Mouse (Mus musculus): Measurements from ENCODE around the gene Rrnad1. TPM values are rescaled to one million over a fixed set of nuclear protein-coding genes. Genes with fewer than 3 reads are reported as not detected.

The Rrnad1 gene
- polyA plus RNA-seq, 1 experiment from 2014 or later: 17.0 TPM

- WGBS: 15% methylated on average over 10 of the region's 10 CpGs
- peak overlapping the region; percentile 97 for H3K4me3 ChIP-seq (ENCODE audit: low read depth, low read length)
- H3K36me3 ChIP-seq (ENCODE audit: control insufficient read depth, insufficient read depth, low read length): no peaks in the 10 kb centered on the region
- H3K4me1 ChIP-seq (ENCODE audit: control insufficient read depth, insufficient read depth, low read length): peaks cover 13% of the 10 kb centered on the region
- H3K4me2 ChIP-seq: peak overlapping the region; percentile 42
- no peaks in the 10 kb centered on the region for H3K27me3 ChIP-seq (ENCODE audit: control insufficient read depth, insufficient read depth, low read length)
- H3K9ac ChIP-seq (ENCODE audit: low read length): peak overlapping the region; percentile 43
- peak; percentile 31; the same call in 1 of the 2 replicates for ATAC-seq (ENCODE audit: low FRiP score)
- DNase-seq (ENCODE audit: low spot score, missing footprints): no peak
- H3K27ac ChIP-seq (ENCODE audit: low read depth, low read length): no peak overlapping the region
- no peaks in the 10 kb centered on the region for H3K9me3 ChIP-seq (ENCODE audit: control insufficient read depth, low read length)
Observed at GRCm38 (mm10) chr3:87886004-87886365, 44.5 kb downstream of the Rrnad1 start.

DNA sequence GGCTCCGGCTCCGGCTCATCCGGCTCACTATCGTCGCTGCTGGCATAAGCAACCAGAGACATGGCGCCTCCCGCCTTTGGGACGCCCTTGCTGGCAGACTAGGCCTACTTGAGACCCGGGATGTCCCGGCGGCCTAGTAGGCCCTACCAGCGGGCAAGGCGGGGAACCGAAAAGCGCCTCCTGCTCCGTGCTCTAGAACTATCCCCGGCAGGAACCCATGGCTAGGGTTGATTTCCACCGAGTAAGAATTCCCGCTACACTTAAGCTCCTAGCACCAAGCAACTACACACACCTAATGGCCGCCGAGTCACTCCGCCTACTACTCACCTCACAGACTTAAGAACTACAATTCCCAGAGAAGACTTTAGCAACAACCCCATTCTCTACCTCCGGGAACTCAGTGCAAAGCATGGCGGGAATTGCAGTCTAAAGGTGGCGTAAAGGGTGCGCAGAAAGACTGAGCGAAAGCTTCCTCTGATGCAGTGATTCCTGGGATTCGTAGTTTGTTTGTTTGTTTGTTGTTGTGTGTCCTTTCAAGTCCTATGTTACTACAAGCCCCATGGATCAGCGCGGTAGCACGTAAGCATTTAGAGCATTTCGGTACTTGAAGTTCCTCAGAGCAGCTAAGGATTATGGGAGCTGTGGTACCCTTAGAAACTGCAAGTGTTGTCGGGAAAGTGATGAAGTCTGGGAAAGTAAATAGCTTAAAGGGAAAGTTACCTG, 45.1 kb downstream of the Rrnad1 start, which contains the start of gene Prcc:
TSS of gene Prcc (minus strand) at position 328 of the 723 bp plus-strand sequence.
- DNase-seq (ENCODE audit: low spot score, missing footprints) (peak; percentile 99), ATAC-seq (ENCODE audit: low FRiP score) (peak; percentile 97)
- under 1% methylated on average over 33 of the region's 33 CpGs for WGBS
- H3K4me1 ChIP-seq (ENCODE audit: control insufficient read depth, insufficient read depth, low read length): peaks cover 13% of the 10 kb centered on the region
- peak within 1 kb of the TSS; percentile 31 for H3K27ac ChIP-seq (ENCODE audit: low read depth, low read length)
- peak within 1 kb of the TSS; percentile 93 for H3K9ac ChIP-seq (ENCODE audit: low read length)
- H3K4me2 ChIP-seq: peak within 1 kb of the TSS; percentile 95
- peak within 1 kb of the TSS; percentile 97 for H3K4me3 ChIP-seq (ENCODE audit: low read depth, low read length)
- H3K27me3 ChIP-seq (ENCODE audit: control insufficient read depth, insufficient read depth, low read length): no peaks in the 10 kb centered on the region
- no peaks in the 10 kb centered on the region for H3K9me3 ChIP-seq (ENCODE audit: control insufficient read depth, low read length)
- H3K36me3 ChIP-seq (ENCODE audit: control insufficient read depth, insufficient read depth, low read length): peaks cover 2% of the 10 kb centered on the region; the same call in 1 of the 2 replicates

- Histone ChIP-seq H3K27ac (ENCODE audit: low read depth, low read length) (peak overlapping the region; percentile 31), H3K9me3 (ENCODE audit: control insufficient read depth, low read length) (no peaks in the 10 kb centered on the region), H3K4me3 (ENCODE audit: low read depth, low read length) (peak overlapping the region; percentile 97), H3K9ac (ENCODE audit: low read length) (peak overlapping the region; percentile 93), H3K4me2 (peak overlapping the region; percentile 95), H3K36me3 (ENCODE audit: control insufficient read depth, insufficient read depth, low read length) (peaks cover 3% of the 10 kb centered on the region; the same call in 1 of the 2 replicates), H3K4me1 (ENCODE audit: control insufficient read depth, insufficient read depth, low read length) (peaks cover 13% of the 10 kb centered on the region), H3K27me3 (ENCODE audit: control insufficient read depth, insufficient read depth, low read length) (no peaks in the 10 kb centered on the region)
- ATAC-seq (ENCODE audit: low FRiP score) (peak; percentile 54), DNase-seq (ENCODE audit: low spot score, missing footprints) (peak; percentile 92)
- under 1% methylated on average over 26 of the region's 28 CpGs for whole genome bisulfite sequencing
Observed at GRCm38 (mm10) chr3:87884708-87885251, 45.7 kb downstream of the Rrnad1 start.

DNA sequence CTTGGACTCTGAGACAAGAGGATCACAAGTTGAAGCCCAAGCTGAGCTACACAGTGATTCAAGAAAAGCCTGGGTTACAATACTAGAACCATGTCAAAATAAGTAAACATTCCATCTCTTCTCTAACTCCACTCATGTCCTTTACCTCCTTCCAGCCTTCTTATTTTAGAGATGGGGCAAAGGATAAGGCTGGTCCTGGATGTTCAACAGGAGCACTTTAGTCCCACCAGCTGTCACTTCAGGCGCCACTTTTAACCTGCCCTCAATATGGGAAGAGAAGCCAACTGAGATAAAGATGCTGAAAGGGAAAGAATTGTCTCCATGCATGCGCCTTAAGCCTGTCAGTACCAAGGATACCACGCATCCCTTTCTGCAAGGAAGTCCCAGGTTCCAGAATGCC, 46.2 kb downstream of the Rrnad1 start:
- peaks cover 3% of the 10 kb centered on the region; the same call in 1 of the 2 replicates for H3K36me3 ChIP-seq (ENCODE audit: control insufficient read depth, insufficient read depth, low read length)
- H3K4me2 ChIP-seq: peak overlapping the region; percentile 95
- WGBS: 3% methylated on average over 3 of the region's 3 CpGs
- H3K9ac ChIP-seq (ENCODE audit: low read length): peak overlapping the region; percentile 93
- H3K4me3 ChIP-seq (ENCODE audit: low read depth, low read length): peak overlapping the region; percentile 97
- H3K27me3 ChIP-seq (ENCODE audit: control insufficient read depth, insufficient read depth, low read length): no peaks in the 10 kb centered on the region
- ATAC-seq (ENCODE audit: low FRiP score) (no peak), DNase-seq (ENCODE audit: low spot score, missing footprints) (no peak)
- no peak overlapping the region for H3K27ac ChIP-seq (ENCODE audit: low read depth, low read length)
- H3K4me1 ChIP-seq (ENCODE audit: control insufficient read depth, insufficient read depth, low read length): peaks cover 13% of the 10 kb centered on the region
- H3K9me3 ChIP-seq (ENCODE audit: control insufficient read depth, low read length): no peaks in the 10 kb centered on the region

GRCm38 (mm10) chr3:87877730-87878129, 52.8 kb downstream of the Rrnad1 start:
- 93% methylated on average over 4 of the region's 4 CpGs for WGBS
- no peak overlapping the region for H3K9ac ChIP-seq (ENCODE audit: low read length)
- peaks cover 3% of the 10 kb centered on the region; the same call in 1 of the 2 replicates for H3K36me3 ChIP-seq (ENCODE audit: control insufficient read depth, insufficient read depth, low read length)
- DNase-seq (ENCODE audit: low spot score, missing footprints): no peak
- no peak overlapping the region for H3K4me2 ChIP-seq
- no peaks in the 10 kb centered on the region for H3K9me3 ChIP-seq (ENCODE audit: control insufficient read depth, low read length)
- H3K4me1 ChIP-seq (ENCODE audit: control insufficient read depth, insufficient read depth, low read length): no peaks in the 10 kb centered on the region
- no peak overlapping the region for H3K4me3 ChIP-seq (ENCODE audit: low read depth, low read length)
- ATAC-seq (ENCODE audit: low FRiP score): no peak
- no peaks in the 10 kb centered on the region for H3K27me3 ChIP-seq (ENCODE audit: control insufficient read depth, insufficient read depth, low read length)
- no peak overlapping the region for H3K27ac ChIP-seq (ENCODE audit: low read depth, low read length)

Other genes with a start within 250 kb of the Rrnad1 start
- 0.08 and 0.21 TPM in 2 replicates for gene Lrrc71, start 182.1 kb downstream of the Rrnad1 start, polyA plus RNA-seq (2014; fragmentation: Nextera tagmentation; extraction: Ambion mirVana)
- gene Ntrk1, start 135.6 kb downstream of the Rrnad1 start, polyA plus RNA-seq (2014; fragmentation: Nextera tagmentation; extraction: Ambion mirVana): 2.4 and 3.2 TPM in 2 replicates
- gene Insrr, start 133.8 kb downstream of the Rrnad1 start, polyA plus RNA-seq (2014; fragmentation: Nextera tagmentation; extraction: Ambion mirVana): 0.51 and 0.71 TPM in 2 replicates
- 5.4 and 6.9 TPM in 2 replicates for gene Pear1, start 106.4 kb downstream of the Rrnad1 start, polyA plus RNA-seq (2014; fragmentation: Nextera tagmentation; extraction: Ambion mirVana)
- not detected in 2 replicates for gene Sh2d2a, start 84.0 kb downstream of the Rrnad1 start, polyA plus RNA-seq (2014; fragmentation: Nextera tagmentation; extraction: Ambion mirVana)
- gene Prcc, start 45.1 kb downstream of the Rrnad1 start, polyA plus RNA-seq (2014; fragmentation: Nextera tagmentation; extraction: Ambion mirVana): 18.4 and 20.4 TPM in 2 replicates
- 245 and 268 TPM in 2 replicates for gene Hdgf, start 24.4 kb downstream of the Rrnad1 start, polyA plus RNA-seq (2014; fragmentation: Nextera tagmentation; extraction: Ambion mirVana)
- 73.9 and 84.5 TPM in 2 replicates for gene Mrpl24, start 11.2 kb downstream of the Rrnad1 start, polyA plus RNA-seq (2014; fragmentation: Nextera tagmentation; extraction: Ambion mirVana)
- 53.9 and 54.8 TPM in 2 replicates for gene Isg20l2, start 403 bp downstream of the Rrnad1 start, polyA plus RNA-seq (2014; fragmentation: Nextera tagmentation; extraction: Ambion mirVana)
- 539 and 540 TPM in 2 replicates for gene Crabp2, start 17.9 kb upstream of the Rrnad1 start, polyA plus RNA-seq (2014; fragmentation: Nextera tagmentation; extraction: Ambion mirVana)
- 70.3 and 85.4 TPM in 2 replicates for gene Nes, start 40.4 kb upstream of the Rrnad1 start, polyA plus RNA-seq (2014; fragmentation: Nextera tagmentation; extraction: Ambion mirVana)
- 0.37 and 0.44 TPM in 2 replicates for gene Bcan, start 69.5 kb upstream of the Rrnad1 start, polyA plus RNA-seq (2014; fragmentation: Nextera tagmentation; extraction: Ambion mirVana)
- 0.11 TPM in 1 of 2 replicates, not detected in the other for gene Hapln2, start 96.9 kb upstream of the Rrnad1 start, polyA plus RNA-seq (2014; fragmentation: Nextera tagmentation; extraction: Ambion mirVana)
- gene Gpatch4, start 112.4 kb upstream of the Rrnad1 start, polyA plus RNA-seq (2014; fragmentation: Nextera tagmentation; extraction: Ambion mirVana): 31.8 and 32.9 TPM in 2 replicates
- 126 and 128 TPM in 2 replicates for gene Naxe, start 127.8 kb upstream of the Rrnad1 start, polyA plus RNA-seq (2014; fragmentation: Nextera tagmentation; extraction: Ambion mirVana)
- gene Ttc24, start 147.6 kb upstream of the Rrnad1 start, polyA plus RNA-seq (2014; fragmentation: Nextera tagmentation; extraction: Ambion mirVana): not detected in 2 replicates
- gene Iqgap3, start 151.3 kb upstream of the Rrnad1 start, polyA plus RNA-seq (2014; fragmentation: Nextera tagmentation; extraction: Ambion mirVana): 15.0 and 16.5 TPM in 2 replicates
- 9.0 and 10.9 TPM in 2 replicates for gene Mef2d, start 211.7 kb upstream of the Rrnad1 start, polyA plus RNA-seq (2014; fragmentation: Nextera tagmentation; extraction: Ambion mirVana)

Measured in midbrain, embryonic 11.5 days (tissue).